Mouse (Mus musculus) ES-E14 (cell line): ENCODE measurements around the gene Nek1.

ENCODE experiments used
- CHD2 ChIP-seq: IDR thresholded peaks from 2 replicates; pipeline ENCODE4 v1.6.1; 2014; ENCODE audit warnings: mild to moderate bottlenecking, low read depth, low read length, inconsistent platforms
- ZC3H11A ChIP-seq: IDR thresholded peaks from 2 replicates; pipeline ENCODE4 v1.6.1; 2012; ENCODE audit warnings: low read depth, mild to moderate bottlenecking, inconsistent platforms, low read length, borderline replicate concordance

GRCm38 (mm10) chr8:61142845-61143244 lies 149.8 kb downstream of the Nek1 start:
- no peak for TF ChIP-seq CHD2
- no peak for TF ChIP-seq ZC3H11A
